Mouse (Mus musculus) right cerebral cortex, postnatal 4 days (tissue): Measurements from ENCODE around the gene Gm12216.

Experiments
- DNase-seq: peaks from one replicate; pipeline ENCODE4 v3.0.0-alpha.2; 2022

Gm12216 gene

GRCm38 (mm10) chr11:53794671-53795557 is 64.1 kb downstream of the Gm12216 start:
- no peak for DNase-seq

- DNase-seq = no peak
Observed at GRCm38 (mm10) chr11:53794015-53794414, 65.0 kb downstream of the Gm12216 start.

GRCm38 (mm10) chr11:53792986-53793385 is 66.1 kb downstream of the Gm12216 start:
- no peak for DNase-seq

- no peak for DNase-seq
Observed at GRCm38 (mm10) chr11:53789277-53789676, 69.8 kb downstream of the Gm12216 start.

GRCm38 (mm10) chr11:53788196-53788595 is 70.9 kb downstream of the Gm12216 start:
- no peak for DNase-seq

- no peak for DNase-seq
Observed at GRCm38 (mm10) chr11:53786058-53787031, 72.7 kb downstream of the Gm12216 start.

- DNase-seq = no peak
Observed at GRCm38 (mm10) chr11:53785311-53785936, 73.6 kb downstream of the Gm12216 start.

- no peak for DNase-seq
Observed at GRCm38 (mm10) chr11:53783288-53783687, 75.8 kb downstream of the Gm12216 start.

- no peak for DNase-seq
Observed at GRCm38 (mm10) chr11:53781964-53782363, 77.1 kb downstream of the Gm12216 start.

GRCm38 (mm10) chr11:53781201-53781775 is 77.8 kb downstream of the Gm12216 start:
- DNase-seq = no peak

- no peak for DNase-seq
Observed at GRCm38 (mm10) chr11:53780262-53780661, 78.8 kb downstream of the Gm12216 start.

GRCm38 (mm10) chr11:53779808-53780207 is 79.2 kb downstream of the Gm12216 start:
- DNase-seq = no peak

GRCm38 (mm10) chr11:53778455-53778854 is 80.6 kb downstream of the Gm12216 start:
- DNase-seq = no peak

GRCm38 (mm10) chr11:53777736-53778135 is 81.3 kb downstream of the Gm12216 start:
- no peak for DNase-seq

- DNase-seq = no peak
Observed at GRCm38 (mm10) chr11:53774659-53775255, 84.3 kb downstream of the Gm12216 start.

GRCm38 (mm10) chr11:53773641-53774360 is 85.3 kb downstream of the Gm12216 start:
- DNase-seq = no peak

GRCm38 (mm10) chr11:53773087-53773486 is 86.0 kb downstream of the Gm12216 start, which contains the start of gene Gm17334:
Gene Gm17334, minus strand, starts transcription at chr11:53773187.
- DNase-seq = no peak

GRCm38 (mm10) chr11:53772536-53772935 is 86.5 kb downstream of the Gm12216 start:
- DNase-seq = no peak

GRCm38 (mm10) chr11:53771001-53771744 is 87.9 kb downstream of the Gm12216 start:
- DNase-seq = no peak

GRCm38 (mm10) chr11:53770125-53770791 is 88.8 kb downstream of the Gm12216 start:
- DNase-seq = peak; percentile 64
